Mouse (Mus musculus): ENCODE measurements around the gene Rapgef4. TPM values are rescaled to one million over a fixed set of nuclear protein-coding genes. Genes with fewer than 3 reads are reported as not detected.

Rapgef4 gene
- polyA plus RNA-seq, 1 experiment from 2014 or later = 18.3 TPM

DNA sequence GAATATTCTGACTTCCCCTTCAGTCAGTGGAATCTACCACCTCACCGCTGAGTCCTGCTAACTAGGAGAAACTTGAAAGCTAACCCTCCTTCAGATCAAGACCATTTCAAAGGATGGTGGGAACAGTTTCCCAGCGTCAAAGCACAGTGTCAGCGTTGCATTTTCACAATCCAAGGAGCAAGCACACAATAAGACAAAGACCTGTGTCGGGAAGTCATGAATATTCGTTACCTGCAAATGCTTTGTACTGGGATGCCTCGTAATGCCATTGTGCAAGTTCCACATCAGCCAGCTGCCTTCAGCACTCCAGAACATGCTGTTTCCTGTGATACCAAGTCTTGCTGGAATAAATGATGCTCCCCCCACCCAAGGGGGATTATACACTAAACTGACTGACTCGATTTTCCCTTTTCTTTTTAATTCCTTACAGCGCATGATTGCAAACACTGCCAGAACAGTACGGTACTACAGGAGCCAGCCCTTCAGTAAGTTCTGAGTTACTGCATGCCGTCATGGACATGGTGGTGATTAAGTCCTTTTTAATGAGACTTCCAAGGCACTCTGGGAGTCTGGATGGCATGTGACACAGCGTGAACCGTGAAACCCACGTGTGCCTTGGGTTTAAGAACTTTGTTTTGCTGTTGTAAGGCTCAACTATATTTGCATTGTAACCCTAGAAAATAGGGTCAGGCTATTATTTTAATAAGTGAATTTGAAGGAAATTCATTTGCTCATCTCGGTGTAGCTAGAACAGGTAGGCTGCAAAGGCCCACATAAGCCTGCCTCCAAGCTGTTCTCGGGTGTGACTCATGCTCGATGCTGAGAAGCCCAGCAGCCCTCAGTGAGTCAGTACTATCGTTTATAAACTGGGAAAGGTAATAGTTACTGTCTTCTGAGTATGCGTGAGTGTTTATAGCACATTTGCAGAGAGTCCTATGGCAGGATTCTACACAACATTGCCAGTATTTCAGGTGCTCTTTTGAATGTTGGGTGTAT, 271.8 kb downstream of the Rapgef4 start:
- no peak overlapping the region for H3K4me3 ChIP-seq (replicated peaks; ENCODE audit: low read depth, low read length)
- ATAC-seq (ENCODE audit: low FRiP score, low TSS enrichment) (no peak), DNase-seq (no peak)
- H3K27me3 ChIP-seq (ENCODE audit: control insufficient read depth, insufficient read depth, low read length) = no peaks in the 10 kb centered on the region
- 41% methylated on average over 18 of the region's 18 CpGs for WGBS
- no peak overlapping the region for H3K4me2 ChIP-seq (ENCODE audit: low read length)
- no peaks in the 10 kb centered on the region for H3K36me3 ChIP-seq (ENCODE audit: control insufficient read depth, insufficient read depth, low read length)
- no peaks in the 10 kb centered on the region for H3K9me3 ChIP-seq (ENCODE audit: control insufficient read depth, low read length)
- H3K27ac ChIP-seq (replicated peaks; ENCODE audit: low read depth, low read length) = no peak overlapping the region
- H3K9ac ChIP-seq (replicated peaks; ENCODE audit: low read length) = no peak overlapping the region
- peaks cover 12% of the 10 kb centered on the region for H3K4me1 ChIP-seq (ENCODE audit: control insufficient read depth, insufficient read depth, low read length)

DNA sequence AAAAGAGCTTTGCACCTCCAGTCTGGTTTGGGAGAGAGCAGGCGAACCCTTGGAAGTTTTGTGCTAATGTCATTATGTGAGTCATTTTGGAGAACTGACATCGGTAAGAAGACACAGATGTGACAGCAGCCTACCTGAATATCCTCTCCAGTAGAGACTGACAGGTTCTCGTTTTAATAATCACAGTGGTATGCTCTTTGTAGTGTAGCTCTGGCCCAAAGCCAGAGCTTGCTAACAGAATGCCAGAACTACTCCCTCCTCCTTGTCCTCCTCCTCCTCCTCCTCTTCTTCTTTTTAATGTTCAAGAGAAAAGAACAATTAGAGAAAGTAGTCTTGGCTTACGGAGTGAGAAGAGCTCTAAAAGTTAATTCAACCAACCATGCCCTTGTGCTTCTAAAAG, 272.8 kb downstream of the Rapgef4 start:
- ATAC-seq (ENCODE audit: low FRiP score, low TSS enrichment) (no peak), DNase-seq (no peak)
- Histone ChIP-seq H3K36me3 (ENCODE audit: control insufficient read depth, insufficient read depth, low read length) (no peaks in the 10 kb centered on the region), H3K4me2 (ENCODE audit: low read length) (no peak overlapping the region), H3K4me1 (ENCODE audit: control insufficient read depth, insufficient read depth, low read length) (peaks cover 12% of the 10 kb centered on the region), H3K27ac (replicated peaks; ENCODE audit: low read depth, low read length) (no peak overlapping the region), H3K27me3 (ENCODE audit: control insufficient read depth, insufficient read depth, low read length) (no peaks in the 10 kb centered on the region), H3K4me3 (replicated peaks; ENCODE audit: low read depth, low read length) (no peak overlapping the region), H3K9me3 (ENCODE audit: control insufficient read depth, low read length) (no peaks in the 10 kb centered on the region), H3K9ac (replicated peaks; ENCODE audit: low read length) (no peak overlapping the region)
- 58% methylated on average over 4 of the region's 4 CpGs for WGBS

DNA sequence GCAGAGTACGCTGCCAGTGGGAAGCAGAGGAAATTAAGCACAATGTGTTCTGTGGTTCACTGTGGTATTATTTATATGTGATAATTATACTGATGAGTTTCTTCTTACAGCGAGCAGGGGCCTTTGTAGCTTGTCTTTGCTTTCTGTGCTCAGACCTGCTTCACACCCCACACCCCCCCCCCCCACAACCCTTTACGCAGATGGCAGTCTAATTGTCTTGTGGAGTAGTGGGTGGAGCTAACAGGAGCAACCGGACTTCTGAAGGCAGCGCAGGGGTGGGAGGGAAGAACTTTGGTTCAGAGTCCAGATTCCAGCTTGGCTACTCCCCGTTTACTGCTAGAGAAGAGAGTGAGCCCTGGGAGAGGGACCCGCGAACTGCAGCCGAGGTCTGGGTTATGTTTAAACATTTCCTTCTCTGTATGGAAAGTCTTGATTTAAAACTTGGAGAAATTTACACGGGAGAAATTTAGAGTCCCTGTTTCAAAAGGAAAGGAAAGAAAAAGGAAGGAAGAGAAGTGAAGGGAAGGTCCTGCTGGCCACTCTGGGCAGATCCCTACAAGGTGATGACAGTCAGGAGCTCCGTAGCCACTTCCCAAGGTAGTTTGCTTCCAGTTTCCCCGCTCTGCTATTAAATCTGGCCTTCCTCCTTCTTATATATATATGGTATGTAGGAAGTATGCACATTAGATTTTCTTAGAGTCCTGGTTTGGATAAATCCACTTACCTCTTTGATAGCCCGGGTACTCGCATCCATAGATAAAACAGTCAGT, 274.0 kb downstream of the Rapgef4 start:
- Histone ChIP-seq H3K4me3 (replicated peaks; ENCODE audit: low read depth, low read length) (no peak overlapping the region), H3K4me2 (ENCODE audit: low read length) (peak overlapping the region; percentile 15; the same call in 1 of the 2 replicates), H3K36me3 (ENCODE audit: control insufficient read depth, insufficient read depth, low read length) (no peaks in the 10 kb centered on the region), H3K27me3 (ENCODE audit: control insufficient read depth, insufficient read depth, low read length) (no peaks in the 10 kb centered on the region), H3K27ac (replicated peaks; ENCODE audit: low read depth, low read length) (no peak overlapping the region), H3K9me3 (ENCODE audit: control insufficient read depth, low read length) (no peaks in the 10 kb centered on the region), H3K4me1 (ENCODE audit: control insufficient read depth, insufficient read depth, low read length) (peaks cover 15% of the 10 kb centered on the region), H3K9ac (replicated peaks; ENCODE audit: low read length) (no peak overlapping the region)
- DNase-seq (no peak), ATAC-seq (ENCODE audit: low FRiP score, low TSS enrichment) (no peak; the same call in 1 of the 2 replicates)
- 39% methylated on average over 14 of the region's 14 CpGs for WGBS

DNA sequence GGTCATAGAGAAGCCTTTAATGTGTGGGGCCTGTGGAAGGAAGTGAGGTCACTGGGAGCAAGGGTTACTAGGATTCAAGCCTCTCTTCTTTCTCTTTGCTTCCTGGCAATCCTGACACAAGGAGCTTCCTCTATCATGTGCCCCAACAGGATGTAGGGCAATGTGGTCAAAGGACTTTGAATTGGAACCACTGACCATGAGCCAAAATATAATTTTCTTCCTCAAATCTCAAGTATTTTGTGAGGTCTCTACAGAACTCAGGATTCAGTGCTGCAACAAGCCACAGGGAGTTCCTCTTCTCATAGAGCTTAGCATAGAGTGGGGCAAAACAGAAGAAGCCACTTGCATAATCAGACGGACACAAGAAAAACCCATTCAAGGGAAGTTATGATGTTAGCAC, 279.7 kb downstream of the Rapgef4 start:
- Histone ChIP-seq H3K4me2 (ENCODE audit: low read length) (no peak overlapping the region), H3K27ac (replicated peaks; ENCODE audit: low read depth, low read length) (no peak overlapping the region), H3K4me1 (ENCODE audit: control insufficient read depth, insufficient read depth, low read length) (0 out of 2 replicates have a peak, but pooled peaks cover 5% of the 10 kb centered on the region), H3K27me3 (ENCODE audit: control insufficient read depth, insufficient read depth, low read length) (no peaks in the 10 kb centered on the region), H3K4me3 (replicated peaks; ENCODE audit: low read depth, low read length) (no peak overlapping the region), H3K9ac (replicated peaks; ENCODE audit: low read length) (no peak overlapping the region), H3K36me3 (ENCODE audit: control insufficient read depth, insufficient read depth, low read length) (no peaks in the 10 kb centered on the region), H3K9me3 (ENCODE audit: control insufficient read depth, low read length) (no peaks in the 10 kb centered on the region)
- DNase-seq = no peak
- 79% methylated on average over 1 of the region's 1 CpGs for WGBS
- no peak for ATAC-seq (ENCODE audit: low FRiP score, low TSS enrichment)

DNA sequence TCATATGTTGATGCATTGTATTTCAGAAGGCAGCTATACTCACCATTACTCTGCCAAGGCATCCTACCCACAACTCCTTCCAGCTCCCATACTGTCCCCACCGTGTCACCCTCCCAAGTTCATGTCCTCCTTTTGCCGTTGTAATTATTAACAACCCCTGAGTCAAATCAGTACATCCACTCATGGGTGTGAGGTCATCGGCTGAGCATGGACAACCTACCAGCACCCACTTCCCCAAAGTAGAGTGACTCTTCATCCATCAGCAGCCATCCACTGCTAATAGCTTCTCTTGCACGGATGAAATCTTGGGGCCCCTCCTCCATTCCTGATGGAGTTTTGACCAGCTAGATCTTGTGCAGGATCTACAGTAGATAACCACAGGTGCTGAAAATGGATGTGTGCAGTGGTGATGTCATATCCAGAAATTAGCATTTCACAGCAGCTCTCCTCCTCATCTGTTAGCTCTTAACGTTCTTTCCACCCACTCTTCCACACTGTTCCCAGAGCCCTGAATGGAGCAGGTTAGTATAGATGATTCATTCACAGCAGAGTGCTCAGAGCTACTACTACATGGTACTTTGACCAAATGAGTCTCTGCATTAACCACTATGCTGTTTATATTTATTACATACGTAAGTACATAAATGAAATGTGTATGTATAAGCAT, 281.9 kb downstream of the Rapgef4 start:
- ATAC-seq (ENCODE audit: low FRiP score, low TSS enrichment) (no peak), DNase-seq (no peak)
- 89% methylated on average over 6 of the region's 6 CpGs for WGBS
- Histone ChIP-seq H3K27ac (replicated peaks; ENCODE audit: low read depth, low read length) (no peak overlapping the region), H3K4me2 (ENCODE audit: low read length) (no peak overlapping the region), H3K4me1 (ENCODE audit: control insufficient read depth, insufficient read depth, low read length) (0 out of 2 replicates have a peak, but pooled peaks cover 5% of the 10 kb centered on the region), H3K4me3 (replicated peaks; ENCODE audit: low read depth, low read length) (no peak overlapping the region), H3K36me3 (ENCODE audit: control insufficient read depth, insufficient read depth, low read length) (no peaks in the 10 kb centered on the region), H3K27me3 (ENCODE audit: control insufficient read depth, insufficient read depth, low read length) (no peaks in the 10 kb centered on the region), H3K9ac (replicated peaks; ENCODE audit: low read length) (no peak overlapping the region), H3K9me3 (ENCODE audit: control insufficient read depth, low read length) (no peaks in the 10 kb centered on the region)

DNA sequence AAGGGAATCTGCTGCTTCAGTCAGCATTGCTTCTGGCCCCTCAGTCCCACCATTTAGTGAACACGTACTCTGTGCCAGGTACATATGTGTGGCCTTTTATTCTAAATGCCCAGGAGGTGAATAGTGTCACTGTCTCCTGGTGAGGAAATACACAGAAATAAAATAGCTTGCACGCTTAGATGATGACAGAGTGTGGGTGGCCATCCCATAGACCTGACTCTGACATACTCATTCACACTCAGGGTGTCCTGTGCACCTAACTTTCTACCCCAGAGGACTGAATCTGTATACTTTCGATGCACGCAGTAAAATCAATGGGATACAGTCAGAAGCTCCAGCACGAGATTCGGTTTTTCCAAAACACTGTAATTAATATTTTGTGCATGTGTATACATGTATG, 286.4 kb downstream of the Rapgef4 start:
- Histone ChIP-seq H3K4me2 (ENCODE audit: low read length) (no peak overlapping the region), H3K9me3 (ENCODE audit: control insufficient read depth, low read length) (no peaks in the 10 kb centered on the region), H3K4me3 (replicated peaks; ENCODE audit: low read depth, low read length) (no peak overlapping the region), H3K9ac (replicated peaks; ENCODE audit: low read length) (no peak overlapping the region), H3K36me3 (ENCODE audit: control insufficient read depth, insufficient read depth, low read length) (no peaks in the 10 kb centered on the region), H3K4me1 (ENCODE audit: control insufficient read depth, insufficient read depth, low read length) (no peaks in the 10 kb centered on the region), H3K27ac (replicated peaks; ENCODE audit: low read depth, low read length) (no peak overlapping the region), H3K27me3 (ENCODE audit: control insufficient read depth, insufficient read depth, low read length) (no peaks in the 10 kb centered on the region)
- ATAC-seq (ENCODE audit: low FRiP score, low TSS enrichment) (no peak), DNase-seq (no peak)
- WGBS = 90% methylated on average over 6 of the region's 6 CpGs

DNA sequence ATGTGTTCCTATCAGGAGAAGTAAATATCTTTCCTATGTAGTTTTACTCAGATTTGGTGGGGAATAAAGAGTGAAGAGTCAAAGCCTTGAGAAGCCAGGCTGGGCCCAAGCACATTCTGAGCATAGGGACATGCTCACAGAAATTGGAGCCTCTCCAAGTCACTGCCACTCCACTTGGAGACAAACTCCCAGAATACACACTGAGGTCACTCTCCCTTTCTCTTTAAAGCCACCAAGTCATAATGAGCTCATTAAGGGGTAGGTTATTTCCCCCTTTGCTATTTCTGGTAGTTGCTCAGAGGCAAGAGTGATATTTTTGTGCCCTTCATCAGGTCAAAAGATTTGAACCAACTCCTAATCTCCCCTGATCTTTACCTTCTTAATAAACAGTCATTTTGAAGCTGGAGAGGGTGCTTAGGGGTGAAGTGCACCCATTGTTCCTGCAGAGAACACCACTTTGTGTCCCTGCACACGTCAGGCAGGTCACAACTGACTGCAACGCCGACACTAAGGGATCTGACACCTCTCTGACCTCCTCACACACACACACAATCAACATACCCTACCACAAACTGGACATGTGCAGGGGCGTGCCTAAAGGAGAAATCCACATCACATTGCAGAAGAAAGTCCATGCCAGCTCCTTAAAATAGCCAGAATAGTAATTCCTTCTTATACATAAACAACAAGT, 288.8 kb downstream of the Rapgef4 start:
- H3K27ac ChIP-seq (replicated peaks; ENCODE audit: low read depth, low read length) = no peak overlapping the region
- no peak overlapping the region for H3K4me2 ChIP-seq (ENCODE audit: low read length)
- ATAC-seq (ENCODE audit: low FRiP score, low TSS enrichment) = no peak
- no peak for DNase-seq
- 82% methylated on average over 4 of the region's 4 CpGs for WGBS
- H3K4me1 ChIP-seq (ENCODE audit: control insufficient read depth, insufficient read depth, low read length) = no peaks in the 10 kb centered on the region
- no peak overlapping the region for H3K9ac ChIP-seq (replicated peaks; ENCODE audit: low read length)
- no peaks in the 10 kb centered on the region for H3K9me3 ChIP-seq (ENCODE audit: control insufficient read depth, low read length)
- no peaks in the 10 kb centered on the region for H3K36me3 ChIP-seq (ENCODE audit: control insufficient read depth, insufficient read depth, low read length)
- no peak overlapping the region for H3K4me3 ChIP-seq (replicated peaks; ENCODE audit: low read depth, low read length)
- no peaks in the 10 kb centered on the region for H3K27me3 ChIP-seq (ENCODE audit: control insufficient read depth, insufficient read depth, low read length)

DNA sequence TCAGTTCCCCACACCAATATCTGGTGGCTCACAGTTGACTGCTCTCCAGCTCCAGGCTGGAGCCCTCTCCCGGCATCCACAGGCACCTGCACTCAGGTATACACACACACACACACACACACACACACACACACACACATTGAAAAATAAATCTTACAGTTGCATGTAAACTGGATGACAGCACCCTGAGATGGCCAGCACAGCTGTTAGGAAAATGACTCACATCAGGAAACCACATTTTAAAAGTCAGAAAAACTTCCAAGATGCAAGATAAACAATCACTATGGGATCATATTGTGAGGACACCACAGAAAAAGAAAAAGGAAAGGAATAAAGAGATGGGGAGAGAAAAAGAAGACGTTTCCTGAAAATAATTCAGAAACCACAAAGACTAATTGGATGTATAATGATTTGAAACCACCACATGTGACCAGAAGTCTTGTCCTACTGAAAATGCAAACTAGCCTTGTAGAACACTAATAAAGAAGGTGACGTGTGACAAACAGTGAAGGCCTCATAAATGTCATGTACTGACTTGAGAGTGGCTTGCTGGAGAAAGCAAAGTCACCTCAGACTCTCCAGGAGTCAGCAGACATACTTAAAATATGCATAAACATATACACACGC, 297.3 kb downstream of the Rapgef4 start:
- no peaks in the 10 kb centered on the region for H3K4me1 ChIP-seq (ENCODE audit: control insufficient read depth, insufficient read depth, low read length)
- DNase-seq (no peak), ATAC-seq (ENCODE audit: low FRiP score, low TSS enrichment) (no peak)
- no peak overlapping the region for H3K4me2 ChIP-seq (ENCODE audit: low read length)
- WGBS = 79% methylated on average over 4 of the region's 4 CpGs
- no peaks in the 10 kb centered on the region for H3K27me3 ChIP-seq (ENCODE audit: control insufficient read depth, insufficient read depth, low read length)
- no peaks in the 10 kb centered on the region for H3K9me3 ChIP-seq (ENCODE audit: control insufficient read depth, low read length)
- H3K9ac ChIP-seq (replicated peaks; ENCODE audit: low read length) = no peak overlapping the region
- H3K27ac ChIP-seq (replicated peaks; ENCODE audit: low read depth, low read length) = no peak overlapping the region
- H3K36me3 ChIP-seq (ENCODE audit: control insufficient read depth, insufficient read depth, low read length) = no peaks in the 10 kb centered on the region
- H3K4me3 ChIP-seq (replicated peaks; ENCODE audit: low read depth, low read length) = no peak overlapping the region

All from midbrain, embryonic 14.5 days (tissue).